Mouse (Mus musculus): Measurements from ENCODE around the gene Gm10428. TPM values are rescaled to one million over a fixed set of nuclear protein-coding genes. Genes with fewer than 3 reads are reported as not detected.

Gene Gm10428
- not detected in 2 replicates for polyA plus RNA-seq (2014; fragmentation: Nextera tagmentation; extraction: Ambion mirVana)

DNA sequence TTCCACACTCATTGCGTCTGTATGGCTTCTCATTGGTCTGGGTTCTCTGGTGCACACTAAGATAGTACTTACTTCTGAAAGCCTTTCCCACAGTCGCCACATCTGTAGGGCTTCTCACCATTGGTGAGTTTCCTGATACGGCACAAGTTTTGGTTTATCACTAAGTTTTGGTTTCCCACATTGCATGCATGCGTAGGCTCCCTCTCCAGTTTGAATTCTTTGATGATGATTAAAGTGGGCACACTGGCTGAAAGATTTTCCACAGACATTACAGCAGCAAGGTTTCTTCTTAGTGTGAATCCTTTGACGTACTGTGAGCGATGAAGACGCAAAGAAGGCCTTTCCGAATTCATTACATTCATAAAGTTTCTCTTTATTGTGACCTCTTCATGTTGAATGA is at the start of gene Gm10428:
Gene Gm10428, plus strand, starts transcription at position 321 of the 400 bp plus-strand sequence.
- no peaks in the 10 kb centered on the region for H3K36me3 ChIP-seq (ENCODE audit: control insufficient read depth, insufficient read depth, low read length)
- H3K27me3 ChIP-seq (ENCODE audit: control insufficient read depth, insufficient read depth, low read length): peaks cover 3% of the 10 kb centered on the region; the same call in 1 of the 2 replicates
- H3K4me3 ChIP-seq (ENCODE audit: low read depth, low read length): no peak within 1 kb of the TSS
- DNase-seq (ENCODE audit: low spot score) (no peak), ATAC-seq (ENCODE audit: low FRiP score) (no peak)
- no peaks in the 10 kb centered on the region; the same call in 1 of the 2 replicates for H3K4me1 ChIP-seq (replicated peaks; ENCODE audit: control insufficient read depth, insufficient read depth, low read length)
- H3K27ac ChIP-seq (ENCODE audit: low read depth, low read length): no peak within 1 kb of the TSS
- no peaks in the 10 kb centered on the region for H3K9me3 ChIP-seq (ENCODE audit: control insufficient read depth, low read length)
- WGBS: 89% methylated on average over 8 of the region's 8 CpGs
- H3K4me2 ChIP-seq (replicated peaks; ENCODE audit: low read depth, low read length): no peak within 1 kb of the TSS
- no peak within 1 kb of the TSS for H3K9ac ChIP-seq (ENCODE audit: low read depth, low read length)

DNA sequence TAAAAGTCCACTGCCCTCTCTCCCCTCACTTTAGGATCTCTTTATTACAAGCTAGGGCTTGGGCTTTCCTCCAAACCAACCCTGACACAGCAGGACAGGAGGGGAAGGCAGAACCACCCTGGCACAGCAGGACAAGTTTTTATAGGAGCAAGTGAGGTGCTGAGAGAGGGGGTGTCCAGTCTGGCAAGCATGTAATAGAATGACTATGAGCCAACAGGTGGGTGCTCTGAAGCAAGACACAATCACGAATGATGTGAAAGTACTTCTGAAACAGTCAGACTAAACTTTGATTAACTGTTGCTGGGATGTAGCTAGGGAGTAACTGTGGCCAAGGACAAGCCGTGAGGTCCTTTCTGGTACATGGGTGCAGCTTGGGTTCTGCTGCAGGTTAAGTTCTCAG is 46.8 kb upstream of the Gm10428 start:
- H3K9me3 ChIP-seq (ENCODE audit: control insufficient read depth, low read length): no peaks in the 10 kb centered on the region
- H3K9ac ChIP-seq (ENCODE audit: low read depth, low read length): no peak overlapping the region
- H3K27me3 ChIP-seq (ENCODE audit: control insufficient read depth, insufficient read depth, low read length): no peaks in the 10 kb centered on the region
- no peak overlapping the region for H3K4me3 ChIP-seq (ENCODE audit: low read depth, low read length)
- H3K4me1 ChIP-seq (replicated peaks; ENCODE audit: control insufficient read depth, insufficient read depth, low read length): no peaks in the 10 kb centered on the region
- no peak overlapping the region for H3K27ac ChIP-seq (ENCODE audit: low read depth, low read length)
- no peak overlapping the region for H3K4me2 ChIP-seq (replicated peaks; ENCODE audit: low read depth, low read length)
- 89% methylated on average over 2 of the region's 2 CpGs for WGBS
- DNase-seq (ENCODE audit: low spot score) (no peak), ATAC-seq (ENCODE audit: low FRiP score) (no peak)
- no peaks in the 10 kb centered on the region for H3K36me3 ChIP-seq (ENCODE audit: control insufficient read depth, insufficient read depth, low read length)

DNA sequence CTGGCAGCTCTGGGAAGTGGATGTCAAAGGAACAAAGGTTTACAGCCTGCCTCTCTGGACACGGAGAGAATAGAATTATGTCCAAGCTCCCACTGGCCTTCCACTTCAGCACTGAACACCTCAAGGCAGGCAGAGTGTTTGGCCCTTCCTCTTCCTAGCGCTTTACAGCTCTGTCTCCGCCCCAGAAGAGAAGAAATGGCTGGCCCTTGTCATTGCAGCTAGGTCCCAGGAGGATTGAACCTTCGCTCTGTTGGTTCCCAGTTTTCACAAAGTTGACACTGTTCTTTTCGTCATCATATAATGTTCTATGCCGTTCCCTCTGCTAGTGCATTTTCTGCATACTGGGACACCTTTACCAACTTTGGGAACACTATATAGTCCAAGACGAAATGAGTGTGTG is 44.6 kb upstream of the Gm10428 start:
- H3K4me2 ChIP-seq (replicated peaks; ENCODE audit: low read depth, low read length): no peak overlapping the region
- 83% methylated on average over 7 of the region's 7 CpGs for WGBS
- H3K9me3 ChIP-seq (ENCODE audit: control insufficient read depth, low read length): no peaks in the 10 kb centered on the region
- H3K9ac ChIP-seq (ENCODE audit: low read depth, low read length): no peak overlapping the region
- no peaks in the 10 kb centered on the region for H3K27me3 ChIP-seq (ENCODE audit: control insufficient read depth, insufficient read depth, low read length)
- H3K4me3 ChIP-seq (ENCODE audit: low read depth, low read length): no peak overlapping the region
- ATAC-seq (ENCODE audit: low FRiP score): no peak
- H3K4me1 ChIP-seq (replicated peaks; ENCODE audit: control insufficient read depth, insufficient read depth, low read length): no peaks in the 10 kb centered on the region
- DNase-seq (ENCODE audit: low spot score): no peak
- no peaks in the 10 kb centered on the region for H3K36me3 ChIP-seq (ENCODE audit: control insufficient read depth, insufficient read depth, low read length)
- H3K27ac ChIP-seq (ENCODE audit: low read depth, low read length): no peak overlapping the region

DNA sequence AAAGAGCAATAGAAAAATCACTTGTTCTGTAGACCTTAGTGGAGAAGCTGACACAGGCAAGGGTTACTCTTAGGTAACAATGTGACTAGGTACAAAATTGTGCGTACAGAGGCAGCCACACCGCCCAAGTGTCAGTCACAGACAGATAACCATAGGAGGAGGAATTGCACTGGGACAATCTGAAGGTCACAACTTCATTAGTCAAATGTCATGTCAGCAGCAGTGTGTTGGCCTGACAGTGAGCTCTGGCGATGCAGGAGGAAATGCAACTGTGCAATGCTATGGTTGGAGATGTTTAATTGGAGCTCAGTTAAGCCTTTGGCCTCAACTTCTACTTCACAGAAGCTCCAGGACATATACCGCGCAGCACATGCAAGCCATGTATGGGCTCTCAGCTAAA is 42.2 kb upstream of the Gm10428 start:
- Histone ChIP-seq H3K9ac (ENCODE audit: low read depth, low read length) (no peak overlapping the region), H3K9me3 (ENCODE audit: control insufficient read depth, low read length) (no peaks in the 10 kb centered on the region), H3K4me1 (replicated peaks; ENCODE audit: control insufficient read depth, insufficient read depth, low read length) (no peaks in the 10 kb centered on the region), H3K27me3 (ENCODE audit: control insufficient read depth, insufficient read depth, low read length) (no peaks in the 10 kb centered on the region), H3K27ac (ENCODE audit: low read depth, low read length) (no peak overlapping the region), H3K36me3 (ENCODE audit: control insufficient read depth, insufficient read depth, low read length) (0 out of 2 replicates have a peak, but pooled peaks cover 3% of the 10 kb centered on the region), H3K4me2 (replicated peaks; ENCODE audit: low read depth, low read length) (no peak overlapping the region), H3K4me3 (ENCODE audit: low read depth, low read length) (no peak overlapping the region)
- DNase-seq (ENCODE audit: low spot score) (no peak), ATAC-seq (ENCODE audit: low FRiP score) (no peak)
- WGBS: 88% methylated on average over 5 of the region's 5 CpGs

DNA sequence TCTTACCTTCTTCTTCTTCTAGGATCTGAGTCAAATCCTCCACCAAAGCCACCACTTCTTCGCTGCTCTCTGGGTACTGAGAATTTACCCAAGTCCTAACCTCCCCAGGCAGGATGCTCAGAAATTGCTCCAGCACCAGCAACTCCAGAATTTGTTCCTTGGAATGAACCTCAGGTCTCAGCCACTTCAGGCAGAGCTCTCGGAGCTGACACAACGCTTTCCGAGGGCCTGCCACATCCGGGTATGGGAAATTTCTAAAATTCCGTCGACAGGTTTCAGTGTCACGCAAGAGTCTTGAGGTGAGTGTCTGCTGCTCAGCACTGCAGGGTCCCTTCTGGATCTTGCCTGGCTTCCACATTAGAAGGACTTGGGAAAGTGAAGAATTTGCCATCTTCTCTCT is 24.6 kb upstream of the Gm10428 start:
- Histone ChIP-seq H3K36me3 (ENCODE audit: control insufficient read depth, insufficient read depth, low read length) (peaks cover 3% of the 10 kb centered on the region; the same call in 1 of the 2 replicates), H3K27ac (ENCODE audit: low read depth, low read length) (no peak overlapping the region), H3K4me1 (replicated peaks; ENCODE audit: control insufficient read depth, insufficient read depth, low read length) (no peaks in the 10 kb centered on the region), H3K9me3 (ENCODE audit: control insufficient read depth, low read length) (no peaks in the 10 kb centered on the region), H3K9ac (ENCODE audit: low read depth, low read length) (no peak overlapping the region), H3K27me3 (ENCODE audit: control insufficient read depth, insufficient read depth, low read length) (no peaks in the 10 kb centered on the region), H3K4me2 (replicated peaks; ENCODE audit: low read depth, low read length) (no peak overlapping the region), H3K4me3 (ENCODE audit: low read depth, low read length) (no peak overlapping the region)
- 92% methylated on average over 8 of the region's 8 CpGs for WGBS
- no peak for DNase-seq (ENCODE audit: low spot score)
- ATAC-seq (ENCODE audit: low FRiP score): no peak

DNA sequence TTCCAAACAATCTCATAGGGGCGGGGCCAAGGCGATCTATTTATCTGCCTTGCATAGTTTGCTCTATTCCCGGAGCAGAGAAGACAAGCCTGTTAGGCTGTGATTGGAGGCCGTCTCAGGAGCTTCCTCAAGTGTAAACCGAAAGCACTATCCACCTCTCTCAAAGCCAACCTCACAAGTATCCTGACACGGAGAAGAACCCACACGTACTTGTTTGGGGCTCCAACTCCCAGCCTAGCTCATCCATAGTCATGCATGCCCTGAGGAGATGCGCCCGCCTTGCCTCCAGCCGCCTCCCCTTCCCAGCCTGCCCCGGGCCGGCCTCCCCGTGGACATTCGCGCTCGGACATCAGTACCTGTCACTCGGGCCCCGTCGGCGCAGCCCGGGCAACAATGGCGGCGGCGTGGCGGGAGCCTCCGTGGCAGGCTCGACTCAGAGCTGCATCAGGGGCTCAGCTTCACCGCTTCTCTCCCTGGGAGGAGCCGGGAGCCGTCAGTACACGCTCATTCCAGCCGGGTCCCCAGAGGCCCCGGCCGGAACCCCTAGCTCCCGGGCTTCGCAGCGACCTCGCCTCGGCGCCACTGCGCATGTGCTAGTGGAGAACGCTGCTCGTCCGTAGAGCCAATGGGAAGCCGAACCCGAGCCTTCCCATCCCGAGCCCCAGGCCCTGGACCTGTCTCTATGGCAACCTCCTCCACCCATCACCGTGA is 21.4 kb upstream of the Gm10428 start, which contains the start of gene Zfp287:
Gene Zfp287, minus strand, starts transcription at position 595 of the 711 bp plus-strand sequence.
- Histone ChIP-seq H3K27me3 (ENCODE audit: control insufficient read depth, insufficient read depth, low read length) (no peaks in the 10 kb centered on the region), H3K9ac (ENCODE audit: low read depth, low read length) (peak within 1 kb of the TSS; percentile 72), H3K4me3 (ENCODE audit: low read depth, low read length) (peak within 1 kb of the TSS; percentile 59), H3K4me2 (replicated peaks; ENCODE audit: low read depth, low read length) (peak within 1 kb of the TSS; percentile 50), H3K9me3 (ENCODE audit: control insufficient read depth, low read length) (no peaks in the 10 kb centered on the region), H3K4me1 (replicated peaks; ENCODE audit: control insufficient read depth, insufficient read depth, low read length) (no peaks in the 10 kb centered on the region), H3K36me3 (ENCODE audit: control insufficient read depth, insufficient read depth, low read length) (no peaks in the 10 kb centered on the region), H3K27ac (ENCODE audit: low read depth, low read length) (peak within 1 kb of the TSS; percentile 92)
- DNase-seq (ENCODE audit: low spot score): peak; percentile 97
- ATAC-seq (ENCODE audit: low FRiP score): peak; percentile 99
- under 1% methylated on average over 47 of the region's 48 CpGs for WGBS

DNA sequence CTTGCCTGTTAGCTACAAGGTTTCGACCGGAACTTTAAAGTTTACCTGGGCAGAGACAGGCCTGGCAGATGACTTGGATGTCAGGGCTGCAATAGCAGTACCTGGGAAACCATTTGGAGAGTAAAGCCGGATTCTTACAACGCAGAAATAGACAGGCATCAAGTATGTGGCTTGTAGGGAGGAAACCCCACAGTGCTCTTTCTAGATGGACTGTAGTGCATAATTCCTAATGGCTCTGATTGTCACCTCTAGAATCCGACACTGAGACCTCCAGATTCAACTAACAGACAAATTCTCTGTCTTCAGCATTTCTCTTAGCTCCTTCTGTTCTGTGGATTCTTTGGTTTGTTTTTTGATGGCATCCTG is 20.9 kb upstream of the Gm10428 start:
- 7% methylated on average over 5 of the region's 5 CpGs for WGBS
- no peak; the same call in 1 of the 2 replicates for ATAC-seq (ENCODE audit: low FRiP score)
- peak overlapping the region; percentile 92; the same call in 1 of the 2 replicates for H3K27ac ChIP-seq (ENCODE audit: low read depth, low read length)

DNA sequence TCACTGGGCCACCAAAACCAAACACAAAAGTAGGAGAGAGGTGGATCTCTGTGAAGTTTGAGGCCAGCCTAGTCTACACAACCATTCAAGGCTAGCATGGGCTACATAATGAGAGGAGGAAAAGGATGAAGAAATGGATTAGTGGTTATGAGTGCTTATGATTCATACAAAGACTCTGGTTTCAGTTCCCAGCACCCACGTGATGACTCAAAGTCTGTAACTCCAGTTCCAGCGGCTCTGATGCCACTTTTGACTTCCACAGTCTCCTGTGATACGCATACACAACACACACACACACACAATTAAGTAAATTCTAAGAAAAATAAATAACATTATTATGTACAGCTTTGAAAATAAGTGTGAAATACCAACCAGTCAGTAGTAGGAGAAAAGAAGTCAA is 20.2 kb upstream of the Gm10428 start:
- Histone ChIP-seq H3K9ac (ENCODE audit: low read depth, low read length) (no peak overlapping the region), H3K4me1 (replicated peaks; ENCODE audit: control insufficient read depth, insufficient read depth, low read length) (no peaks in the 10 kb centered on the region), H3K4me3 (ENCODE audit: low read depth, low read length) (no peak overlapping the region), H3K36me3 (ENCODE audit: control insufficient read depth, insufficient read depth, low read length) (no peaks in the 10 kb centered on the region), H3K27me3 (ENCODE audit: control insufficient read depth, insufficient read depth, low read length) (no peaks in the 10 kb centered on the region), H3K9me3 (ENCODE audit: control insufficient read depth, low read length) (no peaks in the 10 kb centered on the region), H3K27ac (ENCODE audit: low read depth, low read length) (no peak overlapping the region), H3K4me2 (replicated peaks; ENCODE audit: low read depth, low read length) (no peak overlapping the region)
- DNase-seq (ENCODE audit: low spot score) (no peak), ATAC-seq (ENCODE audit: low FRiP score) (no peak)
- WGBS: 90% methylated on average over 3 of the region's 3 CpGs

More for the DNA sequence above, 20.9 kb upstream of the Gm10428 start:
- no peaks in the 10 kb centered on the region for H3K4me1 ChIP-seq (replicated peaks; ENCODE audit: control insufficient read depth, insufficient read depth, low read length)
- H3K9ac ChIP-seq (ENCODE audit: low read depth, low read length): no peak overlapping the region
- no peaks in the 10 kb centered on the region for H3K27me3 ChIP-seq (ENCODE audit: control insufficient read depth, insufficient read depth, low read length)
- no peaks in the 10 kb centered on the region for H3K36me3 ChIP-seq (ENCODE audit: control insufficient read depth, insufficient read depth, low read length)
- H3K9me3 ChIP-seq (ENCODE audit: control insufficient read depth, low read length): no peaks in the 10 kb centered on the region
- peak overlapping the region; percentile 50 for H3K4me2 ChIP-seq (replicated peaks; ENCODE audit: low read depth, low read length)
- DNase-seq (ENCODE audit: low spot score): no peak
- peak overlapping the region; percentile 59 for H3K4me3 ChIP-seq (ENCODE audit: low read depth, low read length)

DNA sequence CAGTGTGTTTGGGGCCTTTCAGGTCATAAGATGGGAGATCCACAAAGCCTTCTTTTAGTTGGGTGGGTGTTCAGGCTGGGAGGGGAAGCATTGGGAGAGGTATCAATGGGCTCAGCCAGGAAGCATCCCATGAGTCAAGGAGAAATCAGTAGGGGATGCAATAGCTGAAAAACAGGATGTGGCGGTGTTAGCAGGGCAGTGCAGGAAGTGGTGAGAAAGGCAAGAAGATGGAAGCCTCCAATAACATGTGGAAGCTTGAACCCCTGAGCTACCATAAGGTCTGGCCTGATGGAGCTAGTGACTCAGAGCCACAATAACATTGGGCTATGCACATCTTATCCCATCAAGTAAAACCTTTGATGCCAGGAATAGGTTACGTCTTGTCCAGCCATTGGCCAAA is 11.7 kb upstream of the Gm10428 start:
- H3K27ac ChIP-seq (ENCODE audit: low read depth, low read length): no peak overlapping the region
- no peak overlapping the region for H3K4me3 ChIP-seq (ENCODE audit: low read depth, low read length)
- H3K9me3 ChIP-seq (ENCODE audit: control insufficient read depth, low read length): no peaks in the 10 kb centered on the region
- 92% methylated on average over 2 of the region's 2 CpGs for WGBS
- no peaks in the 10 kb centered on the region for H3K36me3 ChIP-seq (ENCODE audit: control insufficient read depth, insufficient read depth, low read length)
- DNase-seq (ENCODE audit: low spot score) (no peak), ATAC-seq (ENCODE audit: low FRiP score) (no peak)
- H3K4me2 ChIP-seq (replicated peaks; ENCODE audit: low read depth, low read length): no peak overlapping the region
- H3K4me1 ChIP-seq (replicated peaks; ENCODE audit: control insufficient read depth, insufficient read depth, low read length): no peaks in the 10 kb centered on the region
- no peak overlapping the region for H3K9ac ChIP-seq (ENCODE audit: low read depth, low read length)
- no peaks in the 10 kb centered on the region for H3K27me3 ChIP-seq (ENCODE audit: control insufficient read depth, insufficient read depth, low read length)

Measured in hindbrain, embryonic 11.5 days (tissue).